Mouse (Mus musculus): ENCODE measurements around the gene Nup50. TPM values are rescaled to one million over a fixed set of nuclear protein-coding genes. Genes with fewer than 3 reads are reported as not detected.
"Not testable (repeated sequence)": the region's sequence is repeated elsewhere in the genome, so short reads cannot be mapped to it uniquely, and the experiment has no call there.

Nup50 gene
- 24.2 and 27.9 TPM in 2 replicates for polyA plus RNA-seq (2015; fragmentation: Nextera tagmentation; extraction: Ambion mirVana)

DNA sequence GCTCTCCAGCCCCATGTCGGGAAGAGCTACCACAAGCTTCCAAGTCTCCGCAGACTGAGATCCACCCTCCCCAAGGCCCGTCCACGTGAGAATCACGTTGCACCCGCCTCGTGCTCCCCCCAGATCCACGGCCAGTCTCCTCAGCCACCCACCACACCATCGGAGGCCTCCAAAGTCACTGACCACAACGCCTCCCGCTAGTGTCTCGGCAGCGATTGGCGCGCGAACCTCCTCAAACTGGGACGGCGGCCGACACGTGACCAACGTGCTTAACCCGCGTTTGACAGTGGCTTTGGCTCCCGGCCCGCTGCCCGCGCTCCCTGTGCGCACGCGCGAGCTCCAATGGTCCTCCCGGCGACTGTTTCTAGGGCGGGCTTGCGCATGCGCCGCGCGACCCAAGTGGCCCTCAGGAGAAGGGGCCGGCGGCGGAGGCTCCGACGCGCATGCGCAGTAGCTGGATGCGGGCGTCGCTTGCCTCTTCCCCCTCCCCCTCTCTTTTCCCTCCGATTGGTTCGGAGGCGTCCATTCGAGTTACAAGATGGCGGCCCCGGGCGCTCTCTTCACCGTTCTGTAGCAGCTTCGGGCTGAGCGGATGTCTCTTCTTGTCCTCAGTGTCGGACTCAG, at the start of gene Nup50:
Gene Nup50 (plus strand): TSS at position 528 of the 624 bp plus-strand sequence.
- peak; percentile 91 for ATAC-seq
- H3K4me2 ChIP-seq (ENCODE audit: low read length), result peak within 1 kb of the TSS; percentile 91
- H3K9ac ChIP-seq (ENCODE audit: low read depth, low read length), result peak within 1 kb of the TSS; percentile 78
- H3K9me3 ChIP-seq (replicated peaks; ENCODE audit: control insufficient read depth, low read length, poor library complexity, severe bottlenecking), result no peaks in the 10 kb centered on the region
- peak within 1 kb of the TSS; percentile 68 for H3K4me3 ChIP-seq (ENCODE audit: low read depth, low read length)
- under 1% methylated on average over 60 of the region's 60 CpGs for WGBS
- H3K4me1 ChIP-seq (ENCODE audit: control insufficient read depth, insufficient read depth, low read length), result peaks cover 25% of the 10 kb centered on the region
- peak within 1 kb of the TSS; percentile 94 for H3K27ac ChIP-seq (ENCODE audit: low read length)
- H3K36me3 ChIP-seq (ENCODE audit: control insufficient read depth, insufficient read depth, low read length), result peaks cover 4% of the 10 kb centered on the region; the same call in 1 of the 2 replicates
- H3K27me3 ChIP-seq (ENCODE audit: control insufficient read depth, insufficient read depth, low read depth, low read length), result no peaks in the 10 kb centered on the region

DNA sequence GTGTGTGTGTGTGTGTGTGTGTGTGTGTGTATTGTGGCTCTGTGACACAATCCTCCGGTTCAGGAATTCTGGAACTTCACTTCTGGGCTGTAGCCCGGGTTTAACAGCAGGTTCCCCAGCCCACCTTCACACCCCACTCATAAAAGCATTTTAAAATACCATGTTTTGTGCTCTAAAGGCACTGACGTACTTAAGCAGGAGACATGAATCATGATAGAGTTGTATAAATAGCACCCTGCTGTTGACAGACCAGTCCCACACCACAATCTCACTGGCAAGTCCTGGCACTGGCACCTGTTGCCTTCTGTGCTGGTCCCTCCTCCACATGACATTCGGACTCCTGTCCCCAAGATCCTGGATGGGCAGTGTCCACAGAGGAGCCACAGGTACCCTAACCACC, 49.3 kb upstream of the Nup50 start:
- 86% methylated on average over 4 of the region's 4 CpGs for WGBS
- H3K9me3 ChIP-seq (replicated peaks; ENCODE audit: control insufficient read depth, low read length, poor library complexity, severe bottlenecking), result no peaks in the 10 kb centered on the region
- H3K27ac ChIP-seq (ENCODE audit: low read length), result no peak overlapping the region

GRCm38 (mm10) chr15:84877029-84877815, 46.0 kb upstream of the Nup50 start:
- H3K4me2 ChIP-seq (ENCODE audit: low read length), result no peak overlapping the region
- H3K27ac ChIP-seq (ENCODE audit: low read length), result no peak overlapping the region
- H3K4me1 ChIP-seq (ENCODE audit: control insufficient read depth, insufficient read depth, low read length), result no peaks in the 10 kb centered on the region

More for the DNA sequence above, 49.3 kb upstream of the Nup50 start:
- Histone ChIP-seq H3K4me2 (ENCODE audit: low read length) (no peak overlapping the region), H3K36me3 (ENCODE audit: control insufficient read depth, insufficient read depth, low read length) (no peaks in the 10 kb centered on the region), H3K4me3 (ENCODE audit: low read depth, low read length) (no peak overlapping the region), H3K27me3 (ENCODE audit: control insufficient read depth, insufficient read depth, low read depth, low read length) (no peaks in the 10 kb centered on the region), H3K4me1 (ENCODE audit: control insufficient read depth, insufficient read depth, low read length) (no peaks in the 10 kb centered on the region), H3K9ac (ENCODE audit: low read depth, low read length) (no peak overlapping the region)
- ATAC-seq, result no peak

GRCm38 (mm10) chr15:84888066-84888465, 35.1 kb upstream of the Nup50 start:
- Histone ChIP-seq H3K9me3 (replicated peaks; ENCODE audit: control insufficient read depth, low read length, poor library complexity, severe bottlenecking) (no peaks in the 10 kb centered on the region), H3K36me3 (ENCODE audit: control insufficient read depth, insufficient read depth, low read length) (no peaks in the 10 kb centered on the region), H3K27ac (ENCODE audit: low read length) (no peak overlapping the region), H3K4me3 (ENCODE audit: low read depth, low read length) (no peak overlapping the region), H3K27me3 (ENCODE audit: control insufficient read depth, insufficient read depth, low read depth, low read length) (no peaks in the 10 kb centered on the region), H3K9ac (ENCODE audit: low read depth, low read length) (no peak overlapping the region), H3K4me1 (ENCODE audit: control insufficient read depth, insufficient read depth, low read length) (peaks cover 8% of the 10 kb centered on the region; the same call in 1 of the 2 replicates), H3K4me2 (ENCODE audit: low read length) (no peak overlapping the region)
- no peak for ATAC-seq
- 51% methylated on average over 12 of the region's 12 CpGs for WGBS

More at GRCm38 (mm10) chr15:84877029-84877815, 46.0 kb upstream of the Nup50 start:
- no peaks in the 10 kb centered on the region for H3K9me3 ChIP-seq (replicated peaks; ENCODE audit: control insufficient read depth, low read length, poor library complexity, severe bottlenecking)
- H3K27me3 ChIP-seq (ENCODE audit: control insufficient read depth, insufficient read depth, low read depth, low read length), result no peaks in the 10 kb centered on the region
- WGBS, result 88% methylated on average over 12 of the region's 12 CpGs
- ATAC-seq, result no peak
- no peak overlapping the region for H3K9ac ChIP-seq (ENCODE audit: low read depth, low read length)
- H3K36me3 ChIP-seq (ENCODE audit: control insufficient read depth, insufficient read depth, low read length), result no peaks in the 10 kb centered on the region
- no peak overlapping the region for H3K4me3 ChIP-seq (ENCODE audit: low read depth, low read length)

DNA sequence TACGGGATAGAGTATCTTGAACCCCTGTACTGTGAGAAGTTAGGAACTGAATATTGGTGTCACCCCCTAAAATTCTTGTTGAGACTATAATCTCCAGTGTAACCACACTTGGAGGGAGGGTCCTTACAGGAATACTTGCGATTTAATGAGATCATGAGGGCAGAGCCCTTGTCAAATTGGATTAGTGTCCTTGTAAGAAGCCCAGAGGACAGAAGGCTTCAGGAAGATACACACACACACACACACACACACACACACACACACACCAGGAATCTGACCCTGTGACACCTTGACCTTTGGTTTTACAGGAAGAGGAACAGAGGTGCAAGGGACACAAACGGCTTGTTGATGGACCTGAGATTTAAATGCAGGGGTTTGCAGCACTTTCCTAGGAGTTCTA, 32.0 kb upstream of the Nup50 start:
- H3K36me3 ChIP-seq (ENCODE audit: control insufficient read depth, insufficient read depth, low read length), result no peaks in the 10 kb centered on the region
- H3K9me3 ChIP-seq (replicated peaks; ENCODE audit: control insufficient read depth, low read length, poor library complexity, severe bottlenecking), result no peaks in the 10 kb centered on the region
- no peak overlapping the region for H3K4me3 ChIP-seq (ENCODE audit: low read depth, low read length)
- H3K4me2 ChIP-seq (ENCODE audit: low read length), result no peak overlapping the region
- whole genome bisulfite sequencing, result 41% methylated on average over 3 of the region's 3 CpGs
- H3K4me1 ChIP-seq (ENCODE audit: control insufficient read depth, insufficient read depth, low read length), result peaks cover 8% of the 10 kb centered on the region; the same call in 1 of the 2 replicates
- H3K27me3 ChIP-seq (ENCODE audit: control insufficient read depth, insufficient read depth, low read depth, low read length), result no peaks in the 10 kb centered on the region
- ATAC-seq, result no peak
- H3K27ac ChIP-seq (ENCODE audit: low read length), result no peak overlapping the region
- H3K9ac ChIP-seq (ENCODE audit: low read depth, low read length), result no peak overlapping the region

- H3K36me3 ChIP-seq (ENCODE audit: control insufficient read depth, insufficient read depth, low read length), result no peaks in the 10 kb centered on the region
- H3K4me1 ChIP-seq (ENCODE audit: control insufficient read depth, insufficient read depth, low read length), result peaks cover 8% of the 10 kb centered on the region; the same call in 1 of the 2 replicates
- no peaks in the 10 kb centered on the region for H3K9me3 ChIP-seq (replicated peaks; ENCODE audit: control insufficient read depth, low read length, poor library complexity, severe bottlenecking)
- WGBS, result 8% methylated on average over 3 of the region's 3 CpGs
- no peak overlapping the region for H3K9ac ChIP-seq (ENCODE audit: low read depth, low read length)
- no peak overlapping the region for H3K4me3 ChIP-seq (ENCODE audit: low read depth, low read length)
- 0 out of 2 replicates have a peak, but pooled peaks have one; percentile 39 for ATAC-seq
- H3K4me2 ChIP-seq (ENCODE audit: low read length), result no peak overlapping the region
- H3K27ac ChIP-seq (ENCODE audit: low read length), result no peak overlapping the region
- H3K27me3 ChIP-seq (ENCODE audit: control insufficient read depth, insufficient read depth, low read depth, low read length), result no peaks in the 10 kb centered on the region
Measured at GRCm38 (mm10) chr15:84891658-84892057, 31.6 kb upstream of the Nup50 start.

- H3K27ac ChIP-seq (ENCODE audit: low read length); H3K9me3 ChIP-seq (replicated peaks; ENCODE audit: control insufficient read depth, low read length, poor library complexity, severe bottlenecking); H3K4me2 ChIP-seq (ENCODE audit: low read length); H3K27me3 ChIP-seq (ENCODE audit: control insufficient read depth, insufficient read depth, low read depth, low read length); H3K4me3 ChIP-seq (ENCODE audit: low read depth, low read length); H3K9ac ChIP-seq (ENCODE audit: low read depth, low read length); ATAC-seq; H3K36me3 ChIP-seq (ENCODE audit: control insufficient read depth, insufficient read depth, low read length): not testable (repeated sequence)
- 73% methylated on average over 10 of the region's 10 CpGs for WGBS
- H3K4me1 ChIP-seq (ENCODE audit: control insufficient read depth, insufficient read depth, low read length), result peaks cover 12% of the 10 kb centered on the region
Measured at GRCm38 (mm10) chr15:84896216-84896615, 27.0 kb upstream of the Nup50 start.

DNA sequence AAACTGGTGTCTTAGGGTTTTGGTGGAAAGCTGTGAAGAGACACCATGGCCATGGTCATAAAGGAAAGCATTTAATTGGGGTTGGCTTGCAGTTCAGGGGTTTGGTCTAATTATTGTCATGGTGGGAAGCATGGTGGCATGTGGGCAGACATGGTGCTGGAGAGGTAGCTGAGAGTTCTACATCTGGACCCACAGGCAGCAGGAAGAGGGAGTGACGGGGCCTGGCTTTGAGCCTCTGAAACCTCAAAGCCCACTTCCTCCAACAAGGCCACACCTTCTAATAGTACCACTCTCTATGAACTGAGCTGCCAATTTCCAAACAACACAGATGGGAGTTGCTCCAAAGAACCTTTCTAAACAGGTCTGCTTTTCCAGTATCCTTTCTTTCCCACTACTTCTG, 26.5 kb upstream of the Nup50 start:
- Histone ChIP-seq H3K9me3 (replicated peaks; ENCODE audit: control insufficient read depth, low read length, poor library complexity, severe bottlenecking) (no peaks in the 10 kb centered on the region), H3K9ac (ENCODE audit: low read depth, low read length) (no peak overlapping the region), H3K27me3 (ENCODE audit: control insufficient read depth, insufficient read depth, low read depth, low read length) (0 out of 2 replicates have a peak, but pooled peaks cover 2% of the 10 kb centered on the region), H3K36me3 (ENCODE audit: control insufficient read depth, insufficient read depth, low read length) (no peaks in the 10 kb centered on the region), H3K27ac (ENCODE audit: low read length) (no peak overlapping the region), H3K4me3 (ENCODE audit: low read depth, low read length) (no peak overlapping the region), H3K4me2 (ENCODE audit: low read length) (no peak overlapping the region), H3K4me1 (ENCODE audit: control insufficient read depth, insufficient read depth, low read length) (peaks cover 12% of the 10 kb centered on the region)
- ATAC-seq, result no peak
- WGBS, result 77% methylated on average over 1 of the region's 1 CpGs

GRCm38 (mm10) chr15:84898077-84898476, 25.1 kb upstream of the Nup50 start:
- no peak; the same call in 1 of the 2 replicates for ATAC-seq
- Histone ChIP-seq H3K9me3 (replicated peaks; ENCODE audit: control insufficient read depth, low read length, poor library complexity, severe bottlenecking) (no peaks in the 10 kb centered on the region), H3K4me1 (ENCODE audit: control insufficient read depth, insufficient read depth, low read length) (peaks cover 12% of the 10 kb centered on the region), H3K36me3 (ENCODE audit: control insufficient read depth, insufficient read depth, low read length) (no peaks in the 10 kb centered on the region), H3K9ac (ENCODE audit: low read depth, low read length) (no peak overlapping the region), H3K27me3 (ENCODE audit: control insufficient read depth, insufficient read depth, low read depth, low read length) (peaks cover 2% of the 10 kb centered on the region; the same call in 1 of the 2 replicates), H3K27ac (ENCODE audit: low read length) (no peak overlapping the region), H3K4me2 (ENCODE audit: low read length) (peak overlapping the region; percentile 14; the same call in 1 of the 2 replicates), H3K4me3 (ENCODE audit: low read depth, low read length) (no peak overlapping the region)
- 24% methylated on average over 7 of the region's 7 CpGs for WGBS

Data from midbrain, embryonic 16.5 days (tissue).